Comparison of ENCODE assay signal across 18 mouse cellular contexts in the genomic region with DNA sequence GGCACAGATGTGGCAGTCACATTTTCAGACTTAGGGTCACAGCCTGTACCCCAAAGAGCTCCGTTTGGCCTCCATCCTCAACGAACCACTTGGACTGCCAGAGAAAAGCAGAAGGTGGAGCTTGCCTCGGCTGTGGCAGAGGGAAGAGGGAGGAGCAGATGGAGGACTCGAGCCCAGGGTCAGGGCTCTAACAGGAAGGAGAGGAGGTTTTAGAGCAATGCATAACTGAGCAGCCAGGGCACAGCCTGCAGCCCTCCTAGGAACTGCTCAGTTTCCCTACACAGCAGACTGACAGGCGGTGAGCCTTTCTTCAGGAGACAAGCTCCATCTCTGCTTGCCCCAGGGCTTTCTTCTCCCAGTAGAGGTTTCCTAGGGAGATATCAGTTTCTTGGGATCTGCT.
A peak's percentile ranks its signal among the peaks of the same experiment; 100 is the strongest.
DNase-seq lines count a peak whose midpoint lies in the region; ATAC-seq lines count a peak whose summit lies in the region.
"Had no signal": no experiment of that assay in that cellular context is flagged by ENCODE, and none has a peak within 500 bp of the region (broad histone marks: within the 10 kb centered on the region; RNA-seq: fewer than 3 reads in every experiment).

No protein-coding gene starts in this region.

- no peak overlapping the region for H3K27ac ChIP-seq in kidney, embryonic 14.5 days (ENCODE audit: low read depth, low read length)
- H3K27ac ChIP-seq in kidney, embryonic 16.5 days (ENCODE audit: low read length): no peak overlapping the region
- peak overlapping the region; percentile 61; the same call in 1 of the 2 replicates for H3K27ac ChIP-seq in midbrain, embryonic 12.5 days (replicated peaks)
- H3K27ac ChIP-seq: hindbrain, postnatal 0 days; kidney, embryonic 15.5 days; neural tube, embryonic 15.5 days had no signal

- no peaks in the 10 kb centered on the region for H3K27me3 ChIP-seq in kidney, embryonic 14.5 days (ENCODE audit: control insufficient read depth, insufficient read depth, low read length)
- H3K27me3 ChIP-seq in kidney, embryonic 16.5 days (ENCODE audit: insufficient read depth, low read length): no peaks in the 10 kb centered on the region
- 0 out of 2 replicates have a peak, but pooled peaks cover 3% of the 10 kb centered on the region for H3K27me3 ChIP-seq in midbrain, embryonic 12.5 days
- H3K27me3 ChIP-seq: kidney, embryonic 15.5 days; megakaryocyte, embryonic 14.5 days; neural tube, embryonic 15.5 days had no signal

- 0 out of 2 replicates have a peak, but pooled peaks have one; percentile 38 for ATAC-seq in kidney, embryonic 14.5 days (ENCODE audit: low FRiP score, low TSS enrichment)
- ATAC-seq in kidney, embryonic 16.5 days (ENCODE audit: low FRiP score, low TSS enrichment): no peak
- peak; percentile 50 for ATAC-seq in granulocyte monocyte progenitor cell, adult 5-6 weeks (replicated peaks; ENCODE audit: poor library complexity, severe bottlenecking)
- ATAC-seq in midbrain, embryonic 12.5 days (ENCODE audit: low FRiP score, low read depth): no peak
- ATAC-seq: CD4-positive, CD25-positive, alpha-beta regulatory T cell, adult 4 months; hindbrain, postnatal 0 days had no signal

- no peak overlapping the region for H3K4me2 ChIP-seq in kidney, embryonic 14.5 days (replicated peaks; ENCODE audit: low read depth, low read length)
- no peak overlapping the region for H3K4me2 ChIP-seq in kidney, embryonic 16.5 days (replicated peaks; ENCODE audit: low read depth, low read length)
- H3K4me2 ChIP-seq in midbrain, embryonic 12.5 days (replicated peaks): no peak overlapping the region
- H3K4me2 ChIP-seq: kidney, embryonic 15.5 days; lung, embryonic 14.5 days; neural tube, embryonic 15.5 days had no signal

- 34% methylated on average over 5 of the region's 5 CpGs for WGBS in kidney, embryonic 14.5 days
- WGBS in kidney, embryonic 16.5 days: 30% methylated on average over 5 of the region's 5 CpGs
- WGBS in midbrain, embryonic 12.5 days: 32% methylated on average over 5 of the region's 5 CpGs

- no peaks in the 10 kb centered on the region for H3K36me3 ChIP-seq in kidney, embryonic 14.5 days (ENCODE audit: control insufficient read depth, insufficient read depth, low read length)
- no peaks in the 10 kb centered on the region for H3K36me3 ChIP-seq in kidney, embryonic 16.5 days (ENCODE audit: insufficient read depth, low read length)
- no peaks in the 10 kb centered on the region for H3K36me3 ChIP-seq in midbrain, embryonic 12.5 days
- H3K36me3 ChIP-seq: kidney, embryonic 15.5 days; neural tube, embryonic 15.5 days had no signal

- intact Hi-C loops in heart, postnatal 36 days (cut with DNase I): no loop called here

- no peaks in the 10 kb centered on the region for H3K9me3 ChIP-seq in kidney, embryonic 14.5 days (ENCODE audit: control insufficient read depth, low read length)
- no peaks in the 10 kb centered on the region for H3K9me3 ChIP-seq in kidney, embryonic 16.5 days (ENCODE audit: low read length)
- no peaks in the 10 kb centered on the region for H3K9me3 ChIP-seq in midbrain, embryonic 12.5 days
- H3K9me3 ChIP-seq: kidney, embryonic 15.5 days; megakaryocyte, embryonic 14.5 days; neural tube, embryonic 15.5 days had no signal

- DNase-seq in ZHBTc4 (ENCODE audit: low read depth, low spot score): peak; percentile 36
- no peak for DNase-seq in heart, postnatal 36 days
- no peak for DNase-seq in gastrocnemius, adult 18-20 months (ENCODE audit: low spot score)
- DNase-seq: adrenal gland, adult 8-10 months; cerebellum, postnatal 25 days; gastrocnemius, postnatal 14 days; layer of hippocampus, adult 9-11 months; lung, embryonic 14.5 days; thymus, adult 2 months had no signal

- H3K4me1 ChIP-seq in kidney, embryonic 14.5 days (ENCODE audit: control insufficient read depth, insufficient read depth, low read length): peaks cover 8% of the 10 kb centered on the region; the same call in 1 of the 2 replicates
- peaks cover 15% of the 10 kb centered on the region; the same call in 1 of the 2 replicates for H3K4me1 ChIP-seq in kidney, embryonic 16.5 days (ENCODE audit: insufficient read depth, low read length)
- peaks cover 19% of the 10 kb centered on the region for H3K4me1 ChIP-seq in midbrain, embryonic 12.5 days

- no peak overlapping the region for H3K4me3 ChIP-seq in kidney, embryonic 14.5 days (ENCODE audit: low read length)
- H3K4me3 ChIP-seq in kidney, embryonic 16.5 days (ENCODE audit: low read length): no peak overlapping the region
- no peak overlapping the region for H3K4me3 ChIP-seq in midbrain, embryonic 12.5 days
- H3K4me3 ChIP-seq: kidney, embryonic 15.5 days; megakaryocyte, embryonic 14.5 days; neural tube, embryonic 15.5 days had no signal

- H3K9ac ChIP-seq in kidney, embryonic 14.5 days (ENCODE audit: low read depth, low read length): no peak overlapping the region
- no peak overlapping the region for H3K9ac ChIP-seq in kidney, embryonic 16.5 days (replicated peaks; ENCODE audit: low read length)
- H3K9ac ChIP-seq in midbrain, embryonic 12.5 days (replicated peaks): no peak overlapping the region
- H3K9ac ChIP-seq: kidney, embryonic 15.5 days; lung, embryonic 14.5 days; neural tube, embryonic 15.5 days had no signal

Comparison
In these comparisons a context has a peak if more than half of its experiments do, and no peak if none do; other contexts are left out.
1. ATAC-seq: peak in kidney, embryonic 14.5 days (single experiment) and granulocyte monocyte progenitor cell, adult 5-6 weeks (single experiment); none in kidney, embryonic 16.5 days (single experiment) and midbrain, embryonic 12.5 days (single experiment).